Mouse (Mus musculus) testis, adult 2 months (tissue): Measurements from ENCODE around the gene B9d2.

ENCODE experiments used
- CTCF ChIP-seq: fragments of 200-500 bp; IDR thresholded peaks from 2 replicates; pipeline ENCODE4 v1.5.1; 2012; ENCODE audit warnings: low read depth, mild to moderate bottlenecking, inconsistent platforms, low read length, moderate library complexity; ENCODE audit not compliant: control insufficient read depth, insufficient read depth, insufficient replicate concordance
- POLR2A ChIP-seq: fragments of 200-500 bp; IDR thresholded peaks from 2 replicates; pipeline ENCODE4 v1.6.1; 2012; ENCODE audit warnings: low read depth, mild to moderate bottlenecking, inconsistent platforms, low read length, moderate library complexity; ENCODE audit not compliant: control insufficient read depth

DNA sequence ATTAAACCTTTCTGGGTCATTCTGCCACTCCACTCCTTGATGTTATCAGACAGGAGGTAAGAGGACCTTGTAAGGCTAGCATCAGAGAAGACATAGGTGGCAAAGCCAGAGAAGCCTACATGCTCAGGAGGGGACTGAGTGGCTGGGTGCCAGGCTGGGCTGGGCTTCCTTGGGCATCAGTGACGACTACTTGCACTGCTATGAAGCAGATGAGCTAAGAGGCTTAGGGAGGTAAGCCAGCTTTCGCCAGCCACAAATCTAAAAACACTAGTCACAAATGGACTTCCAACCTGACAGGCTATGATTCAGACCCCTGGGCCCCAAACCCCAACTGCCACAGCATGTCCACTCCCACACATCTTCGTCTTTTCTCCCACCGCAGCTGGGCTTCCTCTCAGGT is 35.9 kb upstream of the B9d2 start:
- no peak for TF ChIP-seq POLR2A
- TF ChIP-seq CTCF, result no peak
